Mouse (Mus musculus) cerebellum, adult 2 months (tissue): Measurements from ENCODE around the gene Upf1.

ENCODE experiments used
- CTCF ChIP-seq: fragments of 200-500 bp; IDR thresholded peaks from 2 replicates; pipeline ENCODE4 v1.5.1; 2011; ENCODE audit warnings: low read depth, mild to moderate bottlenecking, control low read depth, low read length, moderate library complexity, borderline replicate concordance; ENCODE audit not compliant: insufficient read depth
- POLR2A ChIP-seq: fragments of 200-500 bp; IDR thresholded peaks from 2 replicates; pipeline ENCODE4 v1.6.1; 2011; ENCODE audit warnings: low read length, control low read depth, borderline replicate concordance; ENCODE audit not compliant: insufficient read depth

DNA sequence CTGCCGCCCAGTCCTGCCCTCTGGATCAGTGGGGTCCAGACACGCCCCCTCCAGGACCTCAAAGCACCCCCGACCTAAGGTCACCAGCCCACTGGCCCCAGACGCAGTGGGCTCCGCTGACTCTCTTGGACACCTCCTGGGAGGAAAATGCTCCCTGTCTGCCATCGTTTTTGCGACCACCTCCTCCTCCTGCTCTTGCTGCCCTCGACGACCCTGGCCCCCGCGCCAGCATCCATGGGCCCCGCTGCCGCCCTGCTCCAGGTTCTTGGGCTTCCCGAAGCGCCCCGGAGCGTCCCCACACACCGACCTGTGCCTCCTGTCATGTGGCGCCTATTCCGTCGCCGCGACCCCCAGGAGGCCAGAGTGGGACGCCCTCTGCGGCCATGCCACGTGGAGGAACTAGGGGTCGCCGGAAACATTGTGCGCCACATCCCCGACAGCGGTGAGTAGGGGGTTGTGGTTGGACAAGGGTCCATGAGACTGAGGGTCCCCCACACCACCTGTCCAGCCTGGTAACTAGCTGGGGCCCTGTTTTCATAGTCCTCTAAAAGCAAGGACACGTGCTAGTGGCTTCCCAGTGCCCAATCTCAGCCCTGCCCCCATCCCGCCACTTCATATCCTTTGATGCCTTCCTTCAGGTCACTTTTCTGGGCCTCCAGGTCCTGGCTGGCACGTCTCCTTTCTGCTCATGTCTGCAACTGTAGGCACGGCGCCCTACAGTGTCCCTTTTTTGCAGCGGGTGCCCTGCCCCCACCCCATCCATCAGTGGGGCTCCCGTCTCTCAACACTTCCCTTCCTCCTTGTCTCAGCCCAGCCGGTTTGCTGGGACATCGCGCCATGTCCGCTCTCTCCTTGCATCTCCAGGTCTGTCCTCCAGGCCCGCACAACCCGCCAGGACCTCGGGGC is 23.0 kb downstream of the Upf1 start:
- TF ChIP-seq POLR2A (no peak), CTCF (no peak)
